24 mouse cellular contexts compared by ENCODE assay signal in the genomic region with DNA sequence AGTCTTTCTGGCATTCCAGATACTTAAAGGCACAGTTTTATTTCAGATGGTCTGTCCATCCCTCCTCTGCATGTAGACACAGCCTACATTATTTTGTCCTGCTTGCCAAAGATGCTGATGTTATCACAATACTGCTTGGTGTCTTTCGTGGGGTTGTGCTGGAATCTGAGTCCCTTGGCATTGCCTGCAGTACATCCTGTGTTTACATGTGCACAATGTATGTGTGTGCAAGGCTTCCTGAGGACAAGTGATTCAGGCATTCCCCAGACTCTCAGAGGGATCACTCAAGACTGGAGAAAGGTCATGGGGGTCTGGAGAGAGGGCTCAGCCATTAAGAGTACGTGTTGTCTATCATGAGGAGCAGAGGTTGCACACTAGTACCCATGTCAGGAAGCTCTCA.
"Had no signal": no experiment of that assay in that cellular context is flagged by ENCODE, and none has a peak within 500 bp of the region (broad histone marks: within the 10 kb centered on the region; RNA-seq: fewer than 3 reads in every experiment).

No protein-coding gene starts in this region.

- H3K27ac ChIP-seq: kidney, postnatal 0 days; layer of hippocampus, adult 2 months; left cerebral cortex, adult 2 months; limb, embryonic 12.5 days; limb, embryonic 15.5 days; liver, embryonic 14.5 days; midbrain, embryonic 10.5 days; midbrain, embryonic 15.5 days; neural tube, embryonic 12.5 days; neural tube, embryonic 15.5 days had no signal

- H3K4me1 ChIP-seq: megakaryocyte, embryonic 14.5 days; neural tube, embryonic 12.5 days had no signal

- DNase-seq: kidney, adult 2 months; kidney, postnatal 25 days; layer of hippocampus, adult 9-11 months; left cerebral cortex, postnatal 4 days; liver, postnatal 0 days; right cerebral cortex, adult 18-20 months; right cerebral cortex, postnatal 14 days; right cerebral cortex, postnatal 4 days; thymus, adult 2 months; thymus, postnatal 14 days; thymus, postnatal 4 days had no signal

- H3K9me3 ChIP-seq: limb, embryonic 15.5 days; midbrain, embryonic 10.5 days; midbrain, embryonic 15.5 days; neural tube, embryonic 12.5 days; neural tube, embryonic 15.5 days had no signal

- H3K36me3 ChIP-seq: limb, embryonic 12.5 days; limb, embryonic 15.5 days; midbrain, embryonic 10.5 days; midbrain, embryonic 15.5 days; neural tube, embryonic 12.5 days; neural tube, embryonic 15.5 days had no signal

- H3K4me3 ChIP-seq: layer of hippocampus, adult 2 months; left cerebral cortex, adult 2 months; limb, embryonic 12.5 days; limb, embryonic 15.5 days; megakaryocyte, embryonic 14.5 days; midbrain, embryonic 10.5 days; midbrain, embryonic 15.5 days; neural tube, embryonic 12.5 days; neural tube, embryonic 15.5 days had no signal

- ATAC-seq: intestine, postnatal 0 days; liver, postnatal 0 days; midbrain, embryonic 15.5 days had no signal

- H3K4me2 ChIP-seq: limb, embryonic 12.5 days; limb, embryonic 15.5 days; liver, embryonic 11.5 days; midbrain, embryonic 15.5 days; neural tube, embryonic 12.5 days; neural tube, embryonic 15.5 days had no signal

- H3K9ac ChIP-seq: limb, embryonic 12.5 days; limb, embryonic 15.5 days; liver, embryonic 14.5 days; liver, postnatal 0 days; midbrain, embryonic 15.5 days; neural tube, embryonic 12.5 days; neural tube, embryonic 15.5 days had no signal

- H3K27me3 ChIP-seq: limb, embryonic 12.5 days; limb, embryonic 15.5 days; megakaryocyte, embryonic 14.5 days; midbrain, embryonic 15.5 days; neural tube, embryonic 12.5 days; neural tube, embryonic 15.5 days had no signal
